Mouse (Mus musculus) embryonic fibroblast, embryonic 13.5 days (primary cell): ENCODE data around the gene Itsn1.

Experiments
- CTCF ChIP-seq: IDR thresholded peaks from 2 replicates; pipeline ENCODE4 v1.5.1; 2011; ENCODE audit warnings: mild to moderate bottlenecking, control low read depth, low read length, moderate library complexity, borderline replicate concordance; ENCODE audit not compliant: insufficient read depth
- POLR2A ChIP-seq: IDR thresholded peaks from 2 replicates; pipeline ENCODE4 v1.6.1; 2011; ENCODE audit warnings: low read depth, mild to moderate bottlenecking, control low read depth, low read length, moderate library complexity

- TF ChIP-seq CTCF (no peak), POLR2A (no peak)
Observed at GRCm38 (mm10) chr16:91883636-91884035, 154.6 kb downstream of the Itsn1 start.
